Mouse (Mus musculus) stomach, embryonic 15.5 days (tissue): ENCODE measurements at regions not wholly inside any gene's neighbourhood (a gene's known extent, or its start where the extent isn't known, plus 50 kb on each side); places are given as distances from the start of the nearest gene placed in this dataset.

Experiments
- ATAC-seq: fragments of 200-750 bp; cut with Nextera tagmentation; 2 replicates; pipeline ENCODE4 v1.8.0; 2017; ENCODE audit warnings: low read depth, moderate number of reproducible peaks, moderate TSS enrichment; ENCODE audit not compliant: insufficient read depth, low FRiP score
- H3K27ac ChIP-seq: fragments of 300-500 bp; sonication (generic); 2 replicates; pipeline ENCODE4 v1.5.1; 2015; ENCODE audit warnings: mild to moderate bottlenecking, inconsistent platforms
- H3K27me3 ChIP-seq: fragments of 300-500 bp; sonication (generic); replicated peaks from 2 replicates; pipeline ENCODE4 v1.6.1; 2015; ENCODE audit warnings: inconsistent platforms
- H3K36me3 ChIP-seq: fragments of 300-500 bp; sonication (generic); 2 replicates; pipeline ENCODE4 v1.6.1; 2015; ENCODE audit warnings: inconsistent platforms
- H3K4me1 ChIP-seq: fragments of 300-500 bp; sonication (generic); 2 replicates; pipeline ENCODE4 v1.6.1; 2015; ENCODE audit warnings: inconsistent platforms
- H3K4me2 ChIP-seq: fragments of 300-500 bp; sonication (generic); 2 replicates; pipeline ENCODE4 v1.6.1; 2015; ENCODE audit warnings: mild to moderate bottlenecking, inconsistent platforms
- H3K4me3 ChIP-seq: fragments of 300-500 bp; sonication (generic); replicated peaks from 2 replicates; pipeline ENCODE4 v1.5.1; 2015; ENCODE audit warnings: inconsistent platforms
- H3K9ac ChIP-seq: fragments of 300-500 bp; sonication (generic); 2 replicates; pipeline ENCODE4 v1.6.1; 2015; ENCODE audit warnings: inconsistent platforms
- H3K9me3 ChIP-seq: fragments of 300-500 bp; sonication (generic); 2 replicates; pipeline ENCODE4 v1.6.1; 2016; ENCODE audit warnings: inconsistent platforms
- WGBS: fragments of 180-500 bp; shearing (Covaris S2); methylation state at CpG from one replicate; pipeline ENCODE4 v1.1.7; 2015; 5-methylcytosine and 5-hydroxymethylcytosine counted together

- 20% methylated on average over 8 of the region's 8 CpGs for WGBS
- H3K4me2 ChIP-seq, result no peak overlapping the region
Measured at GRCm38 (mm10) chr13:70178073-70178491, 375.9 kb downstream of the Med10 start.

DNA sequence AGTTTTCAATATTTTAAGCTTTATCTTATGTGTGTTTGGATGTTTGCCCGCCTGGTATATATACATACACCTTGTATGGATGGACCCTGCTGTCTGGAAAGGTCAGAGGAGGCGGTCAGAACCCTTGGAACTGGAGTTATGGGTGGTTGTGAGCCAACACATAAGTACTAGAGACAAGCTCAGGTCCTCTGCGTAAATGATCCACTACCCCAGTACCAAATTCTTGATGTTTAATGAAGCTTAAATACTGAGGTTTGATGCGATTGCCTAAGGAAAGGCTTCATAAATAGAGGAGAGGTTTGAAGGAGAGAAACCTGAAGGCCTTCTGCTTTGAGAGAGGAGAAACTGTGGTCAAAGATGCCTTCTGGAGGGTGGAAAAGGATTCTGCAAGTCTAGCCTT lies 388.8 kb downstream of the Med10 start:
- Histone ChIP-seq H3K9me3 (no peaks in the 10 kb centered on the region), H3K36me3 (no peaks in the 10 kb centered on the region), H3K27ac (no peak overlapping the region), H3K4me3 (no peak overlapping the region), H3K27me3 (no peaks in the 10 kb centered on the region), H3K9ac (no peak overlapping the region), H3K4me2 (no peak overlapping the region), H3K4me1 (no peaks in the 10 kb centered on the region)
- ATAC-seq, result no peak
- 82% methylated on average over 4 of the region's 4 CpGs for WGBS

More at GRCm38 (mm10) chr13:70178073-70178491, 375.9 kb downstream of the Med10 start:
- H3K27ac ChIP-seq, result no peak overlapping the region
- no peak for ATAC-seq
- H3K9ac ChIP-seq, result no peak overlapping the region
- H3K27me3 ChIP-seq, result no peaks in the 10 kb centered on the region
- H3K4me3 ChIP-seq, result no peak overlapping the region
- no peaks in the 10 kb centered on the region for H3K36me3 ChIP-seq
- H3K4me1 ChIP-seq, result no peaks in the 10 kb centered on the region
- H3K9me3 ChIP-seq, result no peaks in the 10 kb centered on the region

DNA sequence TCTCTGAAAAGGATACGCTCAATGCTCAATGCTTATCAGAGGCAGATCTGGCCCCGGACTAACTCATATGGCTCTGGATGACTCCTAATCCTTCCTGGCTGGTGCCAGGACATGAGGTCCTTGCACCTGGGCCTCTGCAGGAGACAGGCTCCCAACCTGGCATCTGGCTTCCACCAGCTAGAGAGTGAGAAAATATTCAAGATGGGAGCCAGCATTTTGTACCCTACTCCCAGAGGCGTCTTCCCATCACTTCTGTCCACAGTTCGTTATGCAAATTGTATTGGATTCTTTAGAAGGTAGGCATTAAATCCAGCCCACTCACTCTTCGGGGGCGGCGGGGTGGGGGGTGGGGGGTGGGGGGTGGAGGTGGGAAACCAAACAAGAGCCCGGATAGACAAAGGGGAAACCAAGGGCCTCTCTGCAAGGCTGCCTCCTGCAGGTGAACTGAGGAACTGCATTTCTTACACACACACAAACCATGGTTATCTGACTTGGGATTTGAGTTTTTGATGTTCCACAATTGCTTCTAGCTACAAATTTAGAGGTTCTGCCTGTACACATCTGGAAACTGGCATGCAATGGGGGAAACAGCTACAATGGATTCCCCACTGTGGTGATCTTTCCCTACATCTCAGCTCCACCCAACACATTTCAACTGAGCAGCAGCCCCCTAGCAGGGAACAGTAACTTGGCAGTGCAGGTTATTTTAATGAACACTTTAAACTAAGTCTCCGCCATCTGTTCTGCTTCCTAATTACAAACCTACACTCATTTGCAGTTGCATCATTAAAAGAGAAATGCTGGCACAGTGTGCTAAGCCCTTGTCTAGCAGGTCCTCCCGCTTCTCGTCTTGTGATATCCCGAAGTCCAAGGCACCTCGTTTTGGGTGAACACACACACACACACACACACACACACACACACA lies 390.2 kb downstream of the Med10 start:
- H3K9ac ChIP-seq, result no peak overlapping the region
- no peak overlapping the region for H3K4me3 ChIP-seq
- 78% methylated on average over 13 of the region's 13 CpGs for whole genome bisulfite sequencing
- H3K4me1 ChIP-seq, result no peaks in the 10 kb centered on the region
- no peak for ATAC-seq
- no peaks in the 10 kb centered on the region for H3K9me3 ChIP-seq
- no peak overlapping the region for H3K27ac ChIP-seq
- H3K4me2 ChIP-seq, result no peak overlapping the region
- H3K27me3 ChIP-seq, result no peaks in the 10 kb centered on the region
- no peaks in the 10 kb centered on the region for H3K36me3 ChIP-seq

DNA sequence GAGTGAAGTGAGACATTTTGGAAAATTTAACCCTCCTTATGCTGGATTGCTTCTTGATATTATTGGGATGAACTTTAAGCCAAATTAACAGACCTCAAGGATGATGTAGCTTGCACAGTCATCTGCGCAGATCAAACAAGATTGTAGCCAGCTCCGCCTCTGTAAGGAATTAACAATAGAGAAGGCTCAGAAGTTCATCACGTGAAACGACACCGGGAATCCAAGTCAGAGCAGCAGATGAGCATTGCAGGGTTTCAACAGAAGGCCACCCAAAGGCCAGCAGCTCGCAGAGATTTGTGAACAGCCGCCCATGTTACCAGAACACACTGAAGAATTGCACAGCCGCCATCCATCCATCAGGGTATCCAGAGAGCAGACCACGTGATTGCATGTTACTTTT lies 391.1 kb downstream of the Med10 start:
- no peak overlapping the region for H3K9ac ChIP-seq
- no peak overlapping the region for H3K4me3 ChIP-seq
- no peaks in the 10 kb centered on the region for H3K36me3 ChIP-seq
- WGBS, result 75% methylated on average over 9 of the region's 9 CpGs
- no peak overlapping the region for H3K27ac ChIP-seq
- no peak overlapping the region for H3K4me2 ChIP-seq
- no peak for ATAC-seq
- H3K4me1 ChIP-seq, result no peaks in the 10 kb centered on the region
- no peaks in the 10 kb centered on the region for H3K27me3 ChIP-seq
- H3K9me3 ChIP-seq, result no peaks in the 10 kb centered on the region

GRCm38 (mm10) chr13:70195854-70196253 lies 393.7 kb downstream of the Med10 start:
- no peak overlapping the region for H3K9ac ChIP-seq
- no peaks in the 10 kb centered on the region for H3K36me3 ChIP-seq
- no peak for ATAC-seq
- no peaks in the 10 kb centered on the region for H3K27me3 ChIP-seq
- no peak overlapping the region for H3K4me3 ChIP-seq
- no peak overlapping the region for H3K27ac ChIP-seq
- no peaks in the 10 kb centered on the region for H3K4me1 ChIP-seq
- H3K9me3 ChIP-seq, result no peaks in the 10 kb centered on the region
- H3K4me2 ChIP-seq, result no peak overlapping the region
- WGBS, result 75% methylated on average over 4 of the region's 4 CpGs

DNA sequence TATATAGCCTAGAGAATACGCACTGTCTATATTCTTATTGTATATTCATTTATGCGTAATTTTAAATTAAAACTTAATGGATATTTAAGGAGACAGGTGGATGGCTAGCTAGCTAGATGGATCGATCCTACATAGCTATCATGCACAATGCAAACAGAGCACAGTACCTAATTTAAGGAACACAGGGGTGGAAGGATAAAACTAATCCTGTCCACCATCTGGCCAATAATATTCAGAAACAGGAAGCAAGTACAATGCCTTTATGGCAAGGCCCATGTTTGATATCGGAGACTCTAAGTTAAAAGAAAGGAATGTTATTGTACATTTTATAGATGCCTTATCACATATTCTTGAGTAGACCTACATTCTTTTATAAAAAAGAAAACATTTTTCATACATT lies 396.4 kb downstream of the Med10 start:
- no peak overlapping the region for H3K27ac ChIP-seq
- no peak overlapping the region for H3K4me3 ChIP-seq
- H3K36me3 ChIP-seq, result no peaks in the 10 kb centered on the region
- 91% methylated on average over 4 of the region's 4 CpGs for WGBS
- no peaks in the 10 kb centered on the region for H3K4me1 ChIP-seq
- H3K9me3 ChIP-seq, result no peaks in the 10 kb centered on the region
- no peaks in the 10 kb centered on the region for H3K27me3 ChIP-seq
- no peak overlapping the region for H3K4me2 ChIP-seq
- H3K9ac ChIP-seq, result no peak overlapping the region
- no peak for ATAC-seq

- 79% methylated on average over 1 of the region's 1 CpGs for WGBS
- no peak overlapping the region for H3K9ac ChIP-seq
- H3K4me1 ChIP-seq, result no peaks in the 10 kb centered on the region
- H3K9me3 ChIP-seq, result no peaks in the 10 kb centered on the region
- H3K4me2 ChIP-seq, result no peak overlapping the region
- no peak overlapping the region for H3K4me3 ChIP-seq
- no peak for ATAC-seq
- no peak overlapping the region for H3K27ac ChIP-seq
- no peaks in the 10 kb centered on the region for H3K36me3 ChIP-seq
- no peaks in the 10 kb centered on the region for H3K27me3 ChIP-seq
Measured at GRCm38 (mm10) chr13:70199087-70199486, 396.9 kb downstream of the Med10 start.

- no peak overlapping the region for H3K9ac ChIP-seq
- 62% methylated on average over 7 of the region's 7 CpGs for WGBS
- H3K9me3 ChIP-seq, result no peaks in the 10 kb centered on the region
- H3K4me3 ChIP-seq, result no peak overlapping the region
- no peaks in the 10 kb centered on the region for H3K27me3 ChIP-seq
- no peak overlapping the region for H3K27ac ChIP-seq
- H3K36me3 ChIP-seq, result no peaks in the 10 kb centered on the region
- no peaks in the 10 kb centered on the region for H3K4me1 ChIP-seq
- no peak overlapping the region for H3K4me2 ChIP-seq
- ATAC-seq, result no peak
Measured at GRCm38 (mm10) chr13:70205334-70205733, 403.1 kb downstream of the Med10 start.

DNA sequence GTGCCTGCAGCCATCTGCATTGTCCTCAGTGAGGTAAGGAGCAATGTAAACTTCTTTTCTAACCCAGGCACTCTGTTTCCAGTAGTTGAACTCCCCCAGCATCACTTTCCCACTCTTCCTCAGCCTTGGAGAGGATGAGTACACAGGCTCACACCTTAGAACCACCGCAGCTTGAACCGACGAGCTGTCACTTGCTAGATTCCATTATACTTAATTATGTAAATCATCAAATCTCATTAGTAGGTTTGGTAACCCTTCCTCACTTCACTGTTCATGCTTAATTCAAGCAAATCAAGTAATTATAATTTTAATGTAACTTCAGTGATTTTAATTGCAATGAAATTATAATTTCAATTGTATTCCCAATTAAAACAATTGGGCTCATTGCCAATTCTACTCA lies 408.0 kb downstream of the Med10 start:
- ATAC-seq, result no peak
- no peaks in the 10 kb centered on the region for H3K4me1 ChIP-seq
- no peaks in the 10 kb centered on the region for H3K36me3 ChIP-seq
- H3K9ac ChIP-seq, result no peak overlapping the region
- H3K4me2 ChIP-seq, result no peak overlapping the region
- WGBS, result 49% methylated on average over 3 of the region's 3 CpGs
- H3K27me3 ChIP-seq, result no peaks in the 10 kb centered on the region
- no peaks in the 10 kb centered on the region for H3K9me3 ChIP-seq
- no peak overlapping the region for H3K4me3 ChIP-seq
- H3K27ac ChIP-seq, result no peak overlapping the region

DNA sequence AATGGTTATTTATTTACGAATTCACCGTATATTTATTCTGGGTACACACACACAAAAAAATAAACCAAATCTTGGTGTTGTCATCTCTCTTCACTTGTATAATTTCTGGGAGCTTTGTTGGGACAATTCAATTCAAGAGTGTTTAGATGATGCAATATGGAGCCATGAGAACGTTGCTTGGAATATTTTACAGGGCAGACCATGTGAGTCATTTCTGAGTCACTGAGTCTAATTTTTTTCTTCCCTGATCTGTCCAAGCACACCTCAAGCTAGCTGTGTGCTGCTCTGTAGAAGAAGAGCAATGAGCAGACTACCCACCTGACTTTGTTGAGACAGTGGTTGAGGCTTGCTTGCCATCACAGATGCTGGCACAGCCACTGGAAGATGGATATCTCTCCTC lies 410.8 kb downstream of the Med10 start:
- no peak overlapping the region for H3K9ac ChIP-seq
- no peaks in the 10 kb centered on the region for H3K27me3 ChIP-seq
- no peak overlapping the region for H3K27ac ChIP-seq
- no peaks in the 10 kb centered on the region for H3K36me3 ChIP-seq
- no peak for ATAC-seq
- no peaks in the 10 kb centered on the region for H3K9me3 ChIP-seq
- no peak overlapping the region for H3K4me2 ChIP-seq
- H3K4me3 ChIP-seq, result no peak overlapping the region
- WGBS, result 77% methylated on average over 3 of the region's 3 CpGs
- H3K4me1 ChIP-seq, result no peaks in the 10 kb centered on the region

DNA sequence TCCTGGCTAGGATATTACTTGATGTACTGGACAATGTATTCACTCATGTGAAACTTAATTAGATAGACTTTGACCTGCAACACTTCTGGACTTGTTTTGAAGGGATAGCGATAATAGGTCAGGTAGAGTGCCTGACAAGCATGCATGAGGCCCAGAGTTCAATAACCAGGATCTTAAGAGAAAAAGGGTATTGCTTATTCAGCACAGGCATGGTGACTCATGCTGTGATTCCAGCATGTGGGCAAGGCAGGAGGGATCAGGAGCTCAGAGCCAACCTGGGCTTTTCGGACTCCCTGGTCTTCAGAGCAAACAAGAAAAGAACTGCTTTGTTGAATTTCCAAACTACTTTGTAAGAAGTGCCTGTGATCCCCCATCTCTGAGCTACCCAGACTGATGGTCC lies 411.4 kb downstream of the Med10 start:
- Histone ChIP-seq H3K9me3 (no peaks in the 10 kb centered on the region), H3K27ac (no peak overlapping the region), H3K4me1 (no peaks in the 10 kb centered on the region), H3K4me3 (no peak overlapping the region), H3K27me3 (no peaks in the 10 kb centered on the region), H3K9ac (no peak overlapping the region), H3K36me3 (no peaks in the 10 kb centered on the region), H3K4me2 (no peak overlapping the region)
- WGBS, result 83% methylated on average over 2 of the region's 2 CpGs
- no peak for ATAC-seq

GRCm38 (mm10) chr13:70214022-70214654 lies 411.9 kb downstream of the Med10 start:
- Histone ChIP-seq H3K9me3 (no peaks in the 10 kb centered on the region), H3K27ac (no peak overlapping the region), H3K36me3 (no peaks in the 10 kb centered on the region), H3K4me2 (no peak overlapping the region), H3K4me1 (no peaks in the 10 kb centered on the region), H3K9ac (no peak overlapping the region), H3K4me3 (no peak overlapping the region), H3K27me3 (no peaks in the 10 kb centered on the region)
- ATAC-seq, result no peak
- WGBS, result 61% methylated on average over 10 of the region's 10 CpGs
